Mouse (Mus musculus) CH12.LX (cell line): Measurements from ENCODE around the gene Zfp184.
"Not testable (repeated sequence)": the region's sequence is repeated elsewhere in the genome, so short reads cannot be mapped to it uniquely, and the experiment has no call there.

ENCODE experiments used
- BHLHE40 ChIP-seq: IDR thresholded peaks from 2 replicates; pipeline ENCODE4 v1.6.1; 2011; ENCODE audit warnings: mild to moderate bottlenecking, low read depth, low read length, improper control_type of control experiment
- CTCF ChIP-seq, 2 experiments: IDR thresholded peaks in 1 of 2; conservative IDR thresholded peaks in 1 of 2; 2 replicates each; pipeline ENCODE4 v1.5.1; 2011 to 2012; ENCODE audit warnings: low read depth in 2 of 2, low read length in 2 of 2, improper control_type of control experiment in 1 of 2, inconsistent platforms in 1 of 2, mild to moderate bottlenecking in 1 of 2, moderate library complexity in 1 of 2
- E2F4 ChIP-seq: IDR thresholded peaks from 2 replicates; pipeline ENCODE4 v1.6.1; 2011; ENCODE audit warnings: low read depth, low read length, improper control_type of control experiment; ENCODE audit not compliant: insufficient replicate concordance
- ELF1 ChIP-seq: IDR thresholded peaks from 2 replicates; pipeline ENCODE4 v1.6.1; 2014; ENCODE audit warnings: low read depth, mild to moderate bottlenecking, inconsistent platforms, low read length, improper control_type of control experiment
- MAX ChIP-seq: IDR thresholded peaks from 2 replicates; pipeline ENCODE4 v1.6.1; 2011; ENCODE audit warnings: low read length, improper control_type of control experiment
- NELFE ChIP-seq: IDR thresholded peaks from 2 replicates; pipeline ENCODE4 v1.6.1; 2011; ENCODE audit warnings: low read depth, low read length, improper control_type of control experiment
- POLR2A ChIP-seq: IDR thresholded peaks from 2 replicates; pipeline ENCODE4 v1.6.1; 2011; ENCODE audit warnings: low read depth, mild to moderate bottlenecking, improper control_type of control experiment, low read length
- USF1 ChIP-seq: IDR thresholded peaks from 2 replicates; pipeline ENCODE4 v1.6.1; 2014; ENCODE audit warnings: low read depth, mild to moderate bottlenecking, inconsistent platforms, low read length, improper control_type of control experiment
- ZNF384 ChIP-seq: IDR thresholded peaks from 2 replicates; pipeline ENCODE4 v1.6.1; 2012; ENCODE audit warnings: low read depth, low read length, improper control_type of control experiment, inconsistent platforms

- not testable (repeated sequence) for TF ChIP-seq CTCF (conservative IDR thresholded peaks at IDR 0.05 in 1 of 2, IDR thresholded peaks at IDR 0.05 in 1 of 2; ENCODE audit: low read depth in 2 of 2, low read length in 2 of 2); POLR2A; BHLHE40; USF1; ZNF384; NELFE; ELF1; E2F4; MAX
Measured at GRCm38 (mm10) chr13:21900870-21901565, 43.9 kb upstream of the Zfp184 start.
